Mouse (Mus musculus) G1E (cell line): ENCODE measurements around the gene Cadm1.

Source experiments
- CTCF ChIP-seq: IDR thresholded peaks from 2 replicates; pipeline ENCODE4 v1.5.1; 2012; ENCODE audit warnings: low read depth, low read length, inconsistent platforms, mixed read lengths
- GATA1 ChIP-seq: IDR thresholded peaks from 2 replicates; pipeline ENCODE4 v1.6.1; 2012; ENCODE audit warnings: borderline replicate concordance, low read length, inconsistent platforms, mixed read lengths

GRCm38 (mm10) chr9:47838890-47839691, 309.1 kb downstream of the Cadm1 start:
- TF ChIP-seq CTCF (no peak), GATA1 (no peak)
